Mouse (Mus musculus) stomach, postnatal 0 days (tissue): ENCODE data around the gene Birc6.

Experiments
- CTCF ChIP-seq: IDR thresholded peaks from 2 replicates; pipeline ENCODE4 v1.5.1; 2016; ENCODE audit warnings: antibody characterized with exemption, low read depth, mild to moderate bottlenecking, moderate library complexity
- EP300 ChIP-seq: optimal IDR thresholded peaks from 2 replicates; pipeline ENCODE3; 2016; ENCODE audit warnings: antibody characterized with exemption

GRCm38 (mm10) chr17:74707637-74708152 is 179.6 kb downstream of the Birc6 start:
- TF ChIP-seq CTCF (no peak), EP300 (no peak)
